Mouse (Mus musculus) gastrocnemius, postnatal 36 days (tissue): Measurements from ENCODE around the gene Lrrc4c. TPM values are rescaled to one million over a fixed set of nuclear protein-coding genes. Genes with fewer than 3 reads are reported as not detected.

Source experiments
- DNase-seq, 2 experiments: peaks; one replicate each; pipeline ENCODE4 v3.0.0; 2022
- intact Hi-C: fragments of 180-260 bp; cut with DNase I; formaldehyde crosslinking; loops from one replicate; pipeline ENCODE4 v1.15.1; 2025
- total RNA-seq, 2 experiments: library from RNA; stranded (reverse); gene quantifications; 2 replicates each; pipeline ENCODE4 v1.2.3; 2021

The Lrrc4c gene
- total RNA-seq, 2 experiments from 2014 or later, result 0.08 to 0.22 TPM

DNA sequence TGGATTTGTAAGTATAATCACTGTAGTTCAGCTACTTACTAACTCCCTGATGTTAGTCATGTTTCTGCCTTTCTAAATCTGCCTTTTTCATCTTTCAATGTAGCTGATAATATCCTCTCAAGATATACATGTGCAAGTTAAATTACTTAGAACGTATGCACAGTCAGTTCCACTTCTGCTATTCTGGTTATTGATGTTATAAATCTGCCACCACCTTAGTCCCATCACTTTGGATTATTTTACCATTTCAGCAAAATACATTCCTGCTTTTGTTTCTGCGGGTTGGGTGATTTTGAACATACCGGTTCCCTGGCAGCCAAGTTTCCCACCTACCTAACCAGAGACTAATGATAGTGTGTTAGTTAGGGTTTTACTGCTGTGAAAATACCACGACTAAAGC lies 860.4 kb downstream of the Lrrc4c start:
- no peak for DNase-seq
- intact Hi-C loops, result no loop called here

DNA sequence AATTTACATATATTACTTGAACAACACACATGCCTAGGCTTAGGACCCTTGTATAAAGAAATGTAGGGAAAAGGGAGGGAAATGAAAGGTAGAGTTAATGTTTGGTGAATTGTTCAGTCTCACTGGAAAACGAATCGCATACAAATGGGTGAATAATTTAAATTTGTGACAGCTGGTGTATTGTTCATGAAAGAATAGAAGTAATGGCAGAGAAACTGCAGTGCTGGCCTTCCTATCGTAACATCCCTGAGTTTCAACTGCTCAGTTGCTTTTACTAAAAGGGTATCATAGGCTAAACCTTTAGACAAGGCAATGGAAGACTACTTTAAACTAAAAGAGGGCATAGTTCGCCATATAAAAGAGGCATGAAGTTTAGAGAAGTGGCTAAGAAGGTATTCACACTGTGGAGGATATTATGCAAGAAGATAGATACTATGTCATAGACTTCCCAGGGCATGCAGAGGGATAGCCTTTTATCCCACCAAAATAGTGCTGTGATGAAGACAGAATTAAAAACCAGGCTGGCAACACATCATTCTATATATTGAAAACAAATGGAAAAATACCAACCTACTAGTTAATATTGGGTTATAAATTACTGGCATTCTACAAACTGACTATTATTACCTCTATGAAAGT lies 879.1 kb downstream of the Lrrc4c start:
- intact Hi-C loops, result no loop called here
- DNase-seq, result no peak

DNA sequence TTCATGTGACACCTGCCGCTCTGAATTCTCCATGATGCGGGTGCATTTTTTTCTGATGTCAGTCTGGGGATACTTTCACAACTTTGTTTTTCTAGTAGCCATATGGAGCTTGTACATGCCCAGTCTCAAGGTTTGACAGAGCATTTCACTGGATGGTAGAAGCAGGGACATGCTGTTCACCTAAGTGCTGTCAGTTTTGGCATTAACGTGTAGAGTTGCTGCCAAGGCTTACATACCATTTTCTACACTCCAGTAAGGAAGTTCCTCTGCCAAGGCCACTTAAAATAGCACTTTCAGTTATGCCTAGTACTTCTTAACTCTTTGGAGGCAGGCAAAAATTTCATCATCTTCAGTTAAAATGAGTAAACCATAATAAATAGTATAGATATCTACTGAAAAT lies 915.0 kb downstream of the Lrrc4c start:
- DNase-seq, result no peak
- intact Hi-C loops, result no loop called here

DNA sequence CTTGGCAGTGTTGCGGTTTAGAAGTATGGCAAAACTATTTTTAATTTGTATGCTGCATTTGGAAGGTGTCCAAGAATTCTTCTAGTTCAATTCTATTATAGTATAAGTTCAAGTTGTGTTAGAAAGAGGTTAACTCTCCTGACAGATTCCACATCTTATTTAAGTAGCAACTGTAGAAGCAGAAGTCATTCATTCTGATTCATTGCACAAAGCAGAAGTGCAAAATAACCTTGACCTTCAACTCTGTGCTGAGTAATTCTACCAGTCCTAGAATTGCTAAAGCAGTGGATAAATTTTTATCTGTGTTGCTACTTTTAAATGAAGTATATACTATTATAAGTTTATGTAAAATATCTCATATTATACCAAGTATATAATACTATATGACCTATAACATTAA lies 916.1 kb downstream of the Lrrc4c start:
- intact Hi-C loops, result no loop called here
- DNase-seq, result no peak

DNA sequence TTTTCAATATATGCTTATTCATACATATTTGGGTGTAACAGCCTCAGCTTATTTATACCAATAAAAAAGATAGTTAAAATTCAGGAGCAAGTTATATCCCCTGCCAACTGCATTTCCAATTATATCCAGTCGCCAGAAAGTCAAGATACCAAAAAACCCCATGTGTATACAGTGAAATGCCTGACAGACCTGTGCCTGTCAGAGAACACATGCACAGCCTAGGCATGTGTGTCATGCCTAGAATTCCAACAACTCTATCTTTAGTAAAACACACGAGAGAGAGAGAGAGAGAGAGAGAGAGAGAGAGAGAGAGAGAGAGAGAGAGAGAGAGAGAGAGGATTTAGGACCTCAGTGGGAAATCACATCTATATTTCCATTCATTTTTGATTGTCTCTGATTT lies 956.7 kb downstream of the Lrrc4c start:
- intact Hi-C loops, result no loop called here
- no peak for DNase-seq

DNA sequence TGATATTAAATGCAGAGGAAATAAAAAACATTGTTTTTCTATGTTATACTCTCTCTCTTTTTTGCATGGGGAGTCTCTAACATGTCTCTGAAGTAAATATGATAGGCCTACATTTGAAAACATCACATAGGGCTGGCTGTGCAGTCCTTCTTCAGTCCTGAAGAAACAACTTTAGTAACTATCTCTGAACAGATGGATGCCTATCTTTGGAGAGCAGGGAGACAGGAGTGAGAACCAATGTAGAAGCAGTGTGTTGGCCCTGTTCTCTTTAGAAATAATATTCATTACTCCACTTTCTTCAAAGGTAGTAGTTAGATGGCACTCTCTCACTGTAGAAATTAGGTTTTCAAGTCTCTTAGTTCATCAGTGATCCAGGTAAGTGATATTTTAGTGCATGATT lies 967.0 kb downstream of the Lrrc4c start:
- intact Hi-C loops, result no loop called here
- DNase-seq, result no peak

DNA sequence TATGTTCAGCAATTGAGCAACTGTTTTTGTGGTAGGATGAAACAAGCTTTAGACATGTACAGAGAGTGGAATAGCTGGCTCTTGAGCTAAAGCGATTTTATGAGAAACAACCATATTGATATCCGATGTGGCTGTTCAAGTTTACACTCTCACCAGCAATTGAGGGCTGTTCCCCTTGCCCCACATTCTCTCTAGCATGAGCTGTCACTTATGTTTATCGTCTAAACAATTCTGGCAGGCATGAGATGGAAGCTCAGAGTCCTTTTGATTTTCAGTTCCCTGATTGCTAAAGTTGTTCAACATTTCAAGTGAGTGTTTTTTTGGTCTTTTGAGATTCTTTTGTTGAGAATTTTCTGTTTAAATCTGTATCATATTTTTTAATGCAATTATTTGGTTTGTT lies 976.2 kb downstream of the Lrrc4c start:
- no peak for DNase-seq
- intact Hi-C loops, result no loop called here

DNA sequence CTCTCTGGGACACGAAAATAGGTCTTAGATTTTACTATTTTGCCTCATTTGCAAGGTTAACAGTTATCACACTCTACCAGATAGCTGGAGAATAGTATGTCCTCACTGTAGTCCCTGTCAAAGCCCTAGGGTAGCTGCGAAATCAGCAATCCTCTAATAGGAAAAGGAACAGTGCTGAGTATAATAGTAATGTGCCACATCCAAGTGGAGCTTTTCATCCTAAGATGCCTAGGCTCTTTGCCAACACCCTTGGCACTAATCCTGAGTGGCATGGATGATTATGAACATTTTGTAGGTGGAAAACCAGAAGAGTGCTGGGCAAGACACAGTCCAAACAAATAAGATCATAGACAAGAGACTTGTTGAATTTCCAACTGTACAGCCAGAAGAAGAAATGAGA lies 981.7 kb downstream of the Lrrc4c start:
- no peak for DNase-seq
- intact Hi-C loops, result no loop called here

DNA sequence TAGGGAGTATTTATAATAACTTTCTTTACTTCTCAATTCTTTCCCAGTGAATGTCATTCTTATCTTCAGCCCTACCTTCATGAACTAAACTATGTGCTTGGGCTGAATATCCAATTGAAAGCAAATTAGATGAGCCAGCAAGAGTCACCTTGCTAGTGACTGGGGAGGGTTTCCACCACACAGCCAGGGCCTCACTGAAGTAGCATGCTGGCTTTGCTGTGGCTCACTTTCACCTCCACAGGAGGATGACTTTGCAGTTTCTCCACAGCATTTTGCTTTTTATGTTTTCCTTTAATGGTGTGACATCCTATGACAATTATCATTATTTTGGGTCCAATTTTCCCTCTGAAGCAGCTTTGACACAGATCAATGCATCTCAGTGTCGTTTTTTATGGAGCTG lies 1000.0 kb downstream of the Lrrc4c start:
- intact Hi-C loops, result no loop called here

DNA sequence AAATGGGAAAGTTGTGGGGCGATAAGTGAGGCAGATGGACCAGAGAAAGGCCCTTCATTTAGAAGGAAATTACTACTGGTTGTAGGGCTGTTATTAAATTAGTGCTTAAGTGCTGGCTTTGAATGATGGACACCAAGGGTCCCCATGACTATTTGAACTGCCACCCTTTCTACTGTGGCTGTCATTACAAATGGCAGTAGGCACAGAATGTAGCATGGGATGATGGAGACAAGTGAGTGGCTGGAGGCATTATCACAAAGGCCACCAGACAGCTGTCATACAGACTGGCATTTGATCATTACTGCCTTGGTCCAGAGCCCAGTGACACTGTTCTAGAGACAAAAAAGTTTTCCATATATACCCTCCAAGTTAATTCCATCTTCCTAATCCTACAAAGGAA lies 1000.6 kb downstream of the Lrrc4c start:
- no peak for DNase-seq
- intact Hi-C loops, result no loop called here

More for the DNA sequence above, 1000.0 kb downstream of the Lrrc4c start:
- DNase-seq, result no peak

DNA sequence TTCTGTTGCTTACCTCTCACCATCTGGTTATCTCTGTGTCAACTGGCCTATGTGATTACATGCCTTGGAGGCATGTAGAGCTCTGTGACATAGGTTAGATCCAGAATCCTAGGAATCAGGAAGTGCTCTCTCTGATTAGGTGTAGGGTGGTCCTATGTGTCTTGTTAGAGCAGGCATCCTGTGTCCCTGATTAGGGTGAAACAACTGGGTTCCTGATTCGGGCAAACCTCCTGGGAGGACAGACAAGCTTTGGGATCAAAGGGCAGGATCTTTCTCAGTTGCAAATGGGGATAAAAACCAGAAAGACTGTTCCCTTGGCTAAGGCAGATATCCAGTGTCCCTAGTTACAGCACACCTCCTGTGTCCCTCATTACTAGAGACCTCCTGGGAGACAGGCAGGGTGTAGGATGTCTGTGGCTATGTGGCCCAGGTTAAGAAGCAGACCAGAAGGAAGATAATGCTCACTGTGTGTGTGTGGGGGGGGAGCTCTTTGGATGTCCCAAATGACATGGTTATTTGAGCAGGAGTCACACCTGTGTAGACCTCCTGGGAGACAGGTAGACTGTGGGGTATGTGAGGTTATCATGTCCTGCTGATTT lies 1014.2 kb downstream of the Lrrc4c start:
- intact Hi-C loops, result no loop called here

DNA sequence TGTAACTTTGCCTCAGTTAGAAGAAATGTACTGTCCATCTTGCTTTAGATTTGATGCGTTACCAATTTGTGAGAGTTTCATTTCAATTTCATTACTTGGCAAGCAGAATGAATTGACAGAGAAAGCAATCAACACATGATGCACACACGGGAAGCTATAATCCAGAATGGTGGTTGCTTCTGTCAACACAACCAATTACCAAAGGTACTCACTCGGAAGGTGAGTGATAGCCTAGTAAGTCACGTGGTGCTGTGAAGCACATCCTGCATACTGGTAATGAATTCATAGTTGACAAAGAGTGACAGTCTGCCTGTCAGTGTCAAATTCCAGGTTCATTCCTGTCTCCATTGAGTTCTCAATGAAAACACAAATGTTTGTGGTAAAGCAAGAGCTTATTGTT lies 1021.7 kb downstream of the Lrrc4c start:
- DNase-seq, result no peak
- intact Hi-C loops, result no loop called here

More for the DNA sequence above, 1014.2 kb downstream of the Lrrc4c start:
- no peak for DNase-seq

DNA sequence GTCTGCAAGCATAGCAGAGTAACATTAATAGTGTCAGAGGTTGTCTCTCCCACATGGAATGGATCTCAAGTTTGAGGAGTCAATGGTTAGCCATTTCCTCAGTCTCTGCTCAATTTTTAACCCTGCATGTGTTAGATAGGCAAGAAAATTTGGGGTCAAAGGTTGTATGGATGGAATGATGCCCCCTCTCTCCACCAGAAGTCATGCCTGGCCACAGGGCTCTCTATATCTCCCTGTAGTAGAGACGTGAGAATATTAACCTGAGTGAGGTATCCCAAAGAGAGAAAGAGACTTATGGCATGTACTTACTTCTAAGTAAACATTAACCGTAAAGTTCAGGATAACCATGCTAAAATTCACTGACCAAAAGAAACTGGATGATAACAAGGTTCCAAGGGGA lies 1043.3 kb downstream of the Lrrc4c start:
- DNase-seq, result no peak
- intact Hi-C loops, result no loop called here

DNA sequence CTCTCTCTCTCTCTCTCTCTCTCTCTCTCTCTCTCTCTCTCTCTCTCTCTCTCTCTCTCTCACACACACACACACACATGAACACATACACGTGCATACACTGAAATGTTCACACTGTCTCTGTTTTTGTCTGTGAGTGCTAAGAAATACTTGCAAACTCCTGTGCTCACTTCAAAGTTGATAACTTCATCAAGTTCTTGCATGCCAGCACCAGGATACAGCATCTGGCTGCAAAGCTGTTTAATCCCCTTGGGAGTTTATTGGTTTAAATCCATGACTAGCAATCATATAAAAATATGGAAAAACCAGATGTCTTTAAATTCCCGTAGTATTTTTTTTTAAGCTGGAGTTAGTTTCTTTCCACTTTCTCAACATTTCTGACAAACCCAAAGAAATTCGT lies 1052.0 kb downstream of the Lrrc4c start:
- no peak for DNase-seq
- intact Hi-C loops, result no loop called here

DNA sequence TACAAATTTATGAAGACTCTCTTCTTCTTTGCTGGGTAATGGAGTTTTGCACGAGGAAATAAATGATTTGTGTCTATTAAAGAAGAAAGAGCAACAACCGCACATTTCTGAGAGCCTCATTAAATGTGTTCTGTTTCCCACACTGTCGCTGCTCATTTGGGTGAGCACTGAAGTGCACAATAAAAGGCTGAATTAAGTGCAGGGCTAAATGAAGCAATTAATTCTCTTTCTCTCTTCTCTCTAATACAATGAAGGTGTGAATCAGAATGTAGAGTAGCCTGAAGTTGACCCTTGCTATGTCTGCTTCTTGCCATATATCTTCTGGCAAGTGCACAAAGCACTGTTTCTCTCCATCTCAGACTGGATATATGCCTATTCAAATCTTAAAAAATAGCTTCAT lies 1073.5 kb downstream of the Lrrc4c start:
- DNase-seq, result no peak
- intact Hi-C loops, result no loop called here

DNA sequence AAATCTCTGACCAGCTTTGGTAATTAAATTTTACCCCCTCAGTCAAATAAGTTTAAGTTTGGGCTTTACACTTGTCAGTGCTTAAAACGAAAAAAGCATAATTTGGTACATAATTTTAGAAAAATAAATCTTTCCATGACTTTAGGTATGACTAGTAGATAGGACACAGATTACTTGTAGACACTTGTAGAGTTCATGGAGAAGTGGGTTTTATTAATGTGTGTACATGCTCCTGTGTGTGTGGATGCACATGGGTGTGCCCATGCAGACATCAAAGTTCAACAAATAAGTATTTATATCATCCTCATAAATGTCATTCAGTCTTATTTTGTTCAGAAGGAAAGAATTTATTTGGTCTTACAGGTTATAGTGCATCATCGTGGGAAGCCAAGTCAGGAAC lies 1073.9 kb downstream of the Lrrc4c start:
- intact Hi-C loops, result no loop called here

DNA sequence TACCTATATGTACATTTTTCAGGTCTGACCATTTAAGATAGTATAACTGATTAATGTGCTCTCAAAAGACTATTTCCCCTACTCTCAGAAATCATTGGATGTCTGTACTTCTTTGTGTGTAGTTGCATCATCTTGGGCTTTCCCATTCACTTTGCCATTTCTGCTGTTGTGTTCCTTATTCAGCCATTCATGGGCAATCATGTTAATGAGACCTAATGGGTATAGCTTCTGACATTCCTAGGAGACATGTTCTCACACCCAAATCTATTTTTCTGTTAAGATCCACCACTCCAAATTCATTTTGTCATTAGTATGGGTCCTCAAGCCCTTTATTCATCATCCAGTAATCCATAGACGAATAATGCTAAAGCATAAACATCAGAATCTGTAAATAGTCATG lies 1095.1 kb downstream of the Lrrc4c start:
- DNase-seq, result no peak
- intact Hi-C loops, result no loop called here

More for the DNA sequence above, 1073.9 kb downstream of the Lrrc4c start:
- DNase-seq, result no peak

DNA sequence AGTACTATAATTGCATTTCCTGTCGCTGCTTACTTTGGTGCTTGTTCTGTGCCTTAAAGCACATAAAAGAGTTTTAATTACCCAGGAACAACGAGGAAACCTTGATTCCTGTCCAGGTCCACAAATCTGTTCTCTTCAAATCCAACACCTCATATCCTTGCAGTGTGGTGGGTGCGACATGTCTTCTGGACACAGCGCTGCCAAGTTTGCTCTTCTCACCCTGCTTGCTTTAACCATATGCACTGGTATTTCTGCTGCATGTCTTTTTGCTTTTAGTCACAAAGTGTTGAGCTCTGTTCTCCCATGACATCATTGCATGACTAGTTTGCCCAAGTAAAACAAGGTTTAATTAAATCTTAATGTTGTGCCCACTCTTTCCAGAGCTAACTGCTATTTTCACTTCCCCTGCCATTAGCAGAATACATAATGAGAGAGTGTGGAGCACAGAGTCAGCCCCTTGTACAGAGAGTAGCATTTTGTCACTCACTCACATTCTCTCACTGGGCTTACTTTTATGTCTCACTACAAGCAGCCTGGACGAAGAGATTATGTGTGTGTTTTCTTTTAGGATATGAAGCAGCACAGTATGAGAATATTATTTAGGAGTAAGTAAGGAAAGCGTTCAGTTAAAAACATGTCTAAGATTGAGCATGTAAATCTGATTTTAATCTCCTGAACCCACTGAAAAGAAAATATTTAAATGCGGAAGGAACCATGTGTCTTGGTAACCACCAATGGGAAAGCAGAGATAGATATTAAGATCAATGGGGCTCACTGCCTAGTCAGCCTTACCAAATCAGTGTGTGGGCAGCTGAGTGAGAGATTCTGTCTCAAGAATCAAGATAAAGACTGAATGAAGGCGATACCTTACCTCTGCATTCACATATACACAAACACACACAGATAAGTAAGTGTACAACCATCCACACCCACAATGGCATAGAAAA lies 1096.7 kb downstream of the Lrrc4c start:
- intact Hi-C loops, result no loop called here

DNA sequence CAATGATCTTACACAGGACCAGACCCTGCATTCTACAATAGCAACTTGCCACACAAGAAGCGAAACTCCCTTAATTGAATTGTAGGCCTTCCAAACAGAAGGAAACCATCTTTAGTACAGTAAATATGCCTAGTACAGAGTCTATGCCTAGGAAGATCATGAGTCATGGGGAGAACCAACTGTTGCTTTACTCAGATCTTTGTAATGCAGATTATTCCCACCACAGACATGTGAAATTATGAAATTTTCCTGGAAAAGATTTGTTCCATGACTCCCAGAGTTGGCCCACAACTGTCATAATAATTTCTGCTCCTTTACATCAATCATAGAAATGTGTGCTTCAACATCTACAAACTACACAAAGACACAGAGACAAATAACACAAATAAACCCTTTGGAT lies 1116.2 kb downstream of the Lrrc4c start:
- intact Hi-C loops, result no loop called here
- DNase-seq, result no peak

More for the DNA sequence above, 1096.7 kb downstream of the Lrrc4c start:
- no peak for DNase-seq

DNA sequence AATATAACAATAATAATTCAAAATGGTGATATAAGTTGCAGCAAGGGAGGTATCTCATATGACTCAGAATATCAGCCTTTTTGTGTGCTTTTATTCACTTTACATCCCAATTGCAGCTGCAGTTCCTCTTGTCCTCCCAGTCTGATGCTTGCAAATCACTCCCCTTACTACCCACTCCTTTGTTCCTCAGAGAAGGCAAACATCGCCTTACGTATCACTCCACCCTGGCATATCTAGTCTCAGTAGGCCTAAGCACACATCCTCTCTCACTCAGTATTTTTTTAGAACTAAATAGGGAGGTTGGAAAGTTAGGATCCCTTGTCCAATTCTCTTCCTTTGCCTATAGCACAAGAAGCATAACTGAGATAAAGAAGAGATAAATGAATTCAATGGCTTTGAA lies 1117.6 kb downstream of the Lrrc4c start:
- no peak for DNase-seq
- intact Hi-C loops, result no loop called here

DNA sequence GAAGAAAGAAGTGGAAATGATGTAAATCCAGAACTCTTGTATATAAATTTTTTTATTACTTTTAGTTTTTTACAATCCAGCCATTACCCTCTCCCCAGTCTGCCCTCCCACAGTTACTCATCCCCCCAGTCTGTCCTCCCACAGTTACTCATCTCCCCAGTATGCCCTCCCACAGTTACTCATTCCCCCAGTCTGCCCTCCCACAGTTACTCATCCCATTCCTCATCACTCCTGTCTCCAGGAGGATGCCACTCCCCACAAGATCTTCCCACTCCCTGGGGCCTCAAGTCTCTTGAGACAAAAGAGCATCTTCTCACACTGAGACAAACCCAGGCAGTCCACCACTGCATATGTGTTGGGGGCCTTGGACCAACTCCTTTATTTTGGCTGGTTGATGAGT lies 1119.8 kb downstream of the Lrrc4c start:
- intact Hi-C loops, result no loop called here
- DNase-seq, result no peak

DNA sequence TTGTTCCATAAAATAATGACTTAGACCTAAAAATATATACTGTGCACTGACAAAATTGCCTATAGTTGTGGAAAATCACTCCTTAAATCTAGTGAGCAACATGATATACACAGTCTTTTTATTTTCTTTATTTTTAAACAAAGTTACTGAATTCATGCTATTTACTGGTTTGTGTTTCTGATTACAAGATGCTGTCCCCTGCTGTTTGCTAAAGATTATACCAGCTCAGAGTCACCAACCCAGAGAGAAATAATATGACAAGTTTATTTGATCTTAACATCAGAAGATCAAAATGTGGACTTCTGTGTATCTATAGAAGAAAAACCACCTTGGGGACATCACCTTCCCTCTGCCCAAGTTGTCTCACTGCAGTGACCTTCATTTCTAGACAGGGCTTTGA lies 1145.6 kb downstream of the Lrrc4c start:
- DNase-seq, result no peak
- intact Hi-C loops, result no loop called here
